Mouse (Mus musculus): ENCODE measurements around the gene Smg6. TPM values are rescaled to one million over a fixed set of nuclear protein-coding genes. Genes with fewer than 3 reads are reported as not detected.
A peak's percentile ranks its signal among the peaks of the same experiment; 100 is the strongest.

The Smg6 gene
- polyA plus RNA-seq, 1 experiment from 2014 or later: 15.8 TPM

GRCm38 (mm10) chr11:75155985-75156384 is 230.4 kb downstream of the Smg6 start:
- Histone ChIP-seq H3K4me1 (ENCODE audit: control insufficient read depth, insufficient read depth, low read length) (peaks cover 41% of the 10 kb centered on the region), H3K9me3 (replicated peaks; ENCODE audit: control insufficient read depth, low read length) (no peaks in the 10 kb centered on the region), H3K9ac (ENCODE audit: low read length) (0 out of 2 replicates have a peak overlapping the region, but pooled peaks have one; percentile 37), H3K36me3 (ENCODE audit: control insufficient read depth, insufficient read depth, low read length) (no peaks in the 10 kb centered on the region), H3K4me3 (replicated peaks; ENCODE audit: low read length) (no peak overlapping the region), H3K27me3 (ENCODE audit: control insufficient read depth, insufficient read depth, low read length) (no peaks in the 10 kb centered on the region), H3K4me2 (ENCODE audit: low read depth, low read length) (no peak overlapping the region), H3K27ac (ENCODE audit: low read length) (peak overlapping the region; percentile 81)
- ATAC-seq (ENCODE audit: insufficient read depth, low FRiP score): no peak
- WGBS: 37% methylated on average over 6 of the region's 6 CpGs

DNA sequence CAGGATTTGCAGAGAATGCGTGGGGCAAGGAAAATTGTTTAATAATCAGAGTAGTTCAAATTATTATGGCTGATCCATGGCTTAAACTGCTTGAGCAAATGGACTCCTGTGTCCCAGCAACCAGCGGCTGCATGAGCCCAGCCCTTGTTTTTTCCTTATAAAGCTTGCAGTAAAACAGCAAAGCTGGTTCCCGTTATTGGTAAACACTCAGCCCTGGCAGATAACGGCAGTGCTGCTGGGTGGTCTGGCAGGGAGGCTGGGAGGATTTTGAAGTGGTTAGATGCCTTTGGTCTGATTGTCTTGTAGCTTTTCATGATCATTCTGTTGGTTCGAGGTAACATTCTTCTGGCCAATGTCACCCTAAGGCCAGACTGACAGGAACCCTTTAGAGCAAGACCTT is 230.8 kb downstream of the Smg6 start:
- no peak for ATAC-seq (ENCODE audit: insufficient read depth, low FRiP score)
- Histone ChIP-seq H3K27ac (ENCODE audit: low read length) (peak overlapping the region; percentile 81), H3K9me3 (replicated peaks; ENCODE audit: control insufficient read depth, low read length) (no peaks in the 10 kb centered on the region), H3K9ac (ENCODE audit: low read length) (0 out of 2 replicates have a peak overlapping the region, but pooled peaks have one; percentile 37), H3K4me1 (ENCODE audit: control insufficient read depth, insufficient read depth, low read length) (peaks cover 43% of the 10 kb centered on the region), H3K4me2 (ENCODE audit: low read depth, low read length) (no peak overlapping the region), H3K36me3 (ENCODE audit: control insufficient read depth, insufficient read depth, low read length) (no peaks in the 10 kb centered on the region), H3K27me3 (ENCODE audit: control insufficient read depth, insufficient read depth, low read length) (no peaks in the 10 kb centered on the region), H3K4me3 (replicated peaks; ENCODE audit: low read length) (no peak overlapping the region)
- WGBS: 36% methylated on average over 5 of the region's 5 CpGs

- Histone ChIP-seq H3K27ac (ENCODE audit: low read length) (peak overlapping the region; percentile 81), H3K4me2 (ENCODE audit: low read depth, low read length) (no peak overlapping the region), H3K27me3 (ENCODE audit: control insufficient read depth, insufficient read depth, low read length) (no peaks in the 10 kb centered on the region), H3K9me3 (replicated peaks; ENCODE audit: control insufficient read depth, low read length) (no peaks in the 10 kb centered on the region), H3K36me3 (ENCODE audit: control insufficient read depth, insufficient read depth, low read length) (no peaks in the 10 kb centered on the region), H3K4me1 (ENCODE audit: control insufficient read depth, insufficient read depth, low read length) (peaks cover 49% of the 10 kb centered on the region), H3K4me3 (replicated peaks; ENCODE audit: low read length) (no peak overlapping the region), H3K9ac (ENCODE audit: low read length) (peak overlapping the region; percentile 11; the same call in 1 of the 2 replicates)
- no peak for ATAC-seq (ENCODE audit: insufficient read depth, low FRiP score)
- 43% methylated on average over 4 of the region's 4 CpGs for WGBS
These were observed 231.4 kb downstream of the Smg6 start for GRCm38 (mm10) chr11:75157037-75157436.

DNA sequence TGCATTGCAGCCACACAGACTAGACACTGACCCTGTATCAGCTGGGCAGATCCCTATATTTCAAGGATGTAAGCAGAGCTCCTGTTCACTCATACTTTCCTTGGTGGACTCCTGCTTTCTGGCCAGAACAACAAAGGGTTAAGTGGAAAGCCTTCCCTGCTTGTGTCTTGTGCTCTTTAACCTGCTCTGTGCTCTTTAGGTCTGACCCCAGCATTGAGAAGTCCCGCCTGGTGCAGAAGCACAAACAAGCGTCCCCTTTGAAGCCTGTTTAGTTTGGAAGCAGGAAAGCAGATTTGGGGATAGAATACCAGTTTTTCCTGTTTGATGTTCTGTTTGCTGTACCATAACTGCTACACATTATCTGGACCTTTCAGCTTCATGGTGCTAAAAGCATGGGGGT is 232.3 kb downstream of the Smg6 start:
- Histone ChIP-seq H3K4me3 (replicated peaks; ENCODE audit: low read length) (no peak overlapping the region), H3K27ac (ENCODE audit: low read length) (peak overlapping the region; percentile 81), H3K9ac (ENCODE audit: low read length) (peak overlapping the region; percentile 3; the same call in 1 of the 2 replicates), H3K27me3 (ENCODE audit: control insufficient read depth, insufficient read depth, low read length) (no peaks in the 10 kb centered on the region), H3K4me1 (ENCODE audit: control insufficient read depth, insufficient read depth, low read length) (peaks cover 51% of the 10 kb centered on the region), H3K9me3 (replicated peaks; ENCODE audit: control insufficient read depth, low read length) (no peaks in the 10 kb centered on the region), H3K36me3 (ENCODE audit: control insufficient read depth, insufficient read depth, low read length) (peaks cover 4% of the 10 kb centered on the region; the same call in 1 of the 2 replicates), H3K4me2 (ENCODE audit: low read depth, low read length) (no peak overlapping the region)
- WGBS: 31% methylated on average over 2 of the region's 2 CpGs
- no peak for ATAC-seq (ENCODE audit: insufficient read depth, low FRiP score)

GRCm38 (mm10) chr11:75158432-75158831 is 232.8 kb downstream of the Smg6 start:
- H3K27ac ChIP-seq (ENCODE audit: low read length): peak overlapping the region; percentile 81
- H3K4me2 ChIP-seq (ENCODE audit: low read depth, low read length): no peak overlapping the region
- WGBS: 81% methylated on average over 14 of the region's 14 CpGs
- ATAC-seq (ENCODE audit: insufficient read depth, low FRiP score): no peak
- H3K9me3 ChIP-seq (replicated peaks; ENCODE audit: control insufficient read depth, low read length): no peaks in the 10 kb centered on the region
- peaks cover 5% of the 10 kb centered on the region; the same call in 1 of the 2 replicates for H3K36me3 ChIP-seq (ENCODE audit: control insufficient read depth, insufficient read depth, low read length)
- H3K4me3 ChIP-seq (replicated peaks; ENCODE audit: low read length): no peak overlapping the region
- H3K27me3 ChIP-seq (ENCODE audit: control insufficient read depth, insufficient read depth, low read length): no peaks in the 10 kb centered on the region
- peaks cover 53% of the 10 kb centered on the region for H3K4me1 ChIP-seq (ENCODE audit: control insufficient read depth, insufficient read depth, low read length)
- no peak overlapping the region for H3K9ac ChIP-seq (ENCODE audit: low read length)

- H3K4me3 ChIP-seq (replicated peaks; ENCODE audit: low read length): no peak overlapping the region
- H3K4me1 ChIP-seq (ENCODE audit: control insufficient read depth, insufficient read depth, low read length): peaks cover 64% of the 10 kb centered on the region
- H3K27me3 ChIP-seq (ENCODE audit: control insufficient read depth, insufficient read depth, low read length): no peaks in the 10 kb centered on the region
- H3K9me3 ChIP-seq (replicated peaks; ENCODE audit: control insufficient read depth, low read length): no peaks in the 10 kb centered on the region
- WGBS: 54% methylated on average over 2 of the region's 2 CpGs
- no peak for ATAC-seq (ENCODE audit: insufficient read depth, low FRiP score)
- H3K36me3 ChIP-seq (ENCODE audit: control insufficient read depth, insufficient read depth, low read length): peaks cover 5% of the 10 kb centered on the region; the same call in 1 of the 2 replicates
- H3K27ac ChIP-seq (ENCODE audit: low read length): peak overlapping the region; percentile 81; the same call in 1 of the 2 replicates
- H3K9ac ChIP-seq (ENCODE audit: low read length): no peak overlapping the region
- H3K4me2 ChIP-seq (ENCODE audit: low read depth, low read length): no peak overlapping the region
These were observed 233.9 kb downstream of the Smg6 start for GRCm38 (mm10) chr11:75159564-75159963.

- Histone ChIP-seq H3K4me3 (replicated peaks; ENCODE audit: low read length) (no peak overlapping the region), H3K27ac (ENCODE audit: low read length) (peak overlapping the region; percentile 94), H3K9ac (ENCODE audit: low read length) (no peak overlapping the region), H3K4me1 (ENCODE audit: control insufficient read depth, insufficient read depth, low read length) (peaks cover 72% of the 10 kb centered on the region), H3K9me3 (replicated peaks; ENCODE audit: control insufficient read depth, low read length) (no peaks in the 10 kb centered on the region), H3K36me3 (ENCODE audit: control insufficient read depth, insufficient read depth, low read length) (peaks cover 5% of the 10 kb centered on the region; the same call in 1 of the 2 replicates), H3K27me3 (ENCODE audit: control insufficient read depth, insufficient read depth, low read length) (peaks cover 5% of the 10 kb centered on the region), H3K4me2 (ENCODE audit: low read depth, low read length) (no peak overlapping the region)
- WGBS: 40% methylated on average over 7 of the region's 7 CpGs
- no peak; the same call in none of the 2 replicates for ATAC-seq (ENCODE audit: insufficient read depth, low FRiP score)
These were observed 235.3 kb downstream of the Smg6 start for GRCm38 (mm10) chr11:75160954-75161353.

DNA sequence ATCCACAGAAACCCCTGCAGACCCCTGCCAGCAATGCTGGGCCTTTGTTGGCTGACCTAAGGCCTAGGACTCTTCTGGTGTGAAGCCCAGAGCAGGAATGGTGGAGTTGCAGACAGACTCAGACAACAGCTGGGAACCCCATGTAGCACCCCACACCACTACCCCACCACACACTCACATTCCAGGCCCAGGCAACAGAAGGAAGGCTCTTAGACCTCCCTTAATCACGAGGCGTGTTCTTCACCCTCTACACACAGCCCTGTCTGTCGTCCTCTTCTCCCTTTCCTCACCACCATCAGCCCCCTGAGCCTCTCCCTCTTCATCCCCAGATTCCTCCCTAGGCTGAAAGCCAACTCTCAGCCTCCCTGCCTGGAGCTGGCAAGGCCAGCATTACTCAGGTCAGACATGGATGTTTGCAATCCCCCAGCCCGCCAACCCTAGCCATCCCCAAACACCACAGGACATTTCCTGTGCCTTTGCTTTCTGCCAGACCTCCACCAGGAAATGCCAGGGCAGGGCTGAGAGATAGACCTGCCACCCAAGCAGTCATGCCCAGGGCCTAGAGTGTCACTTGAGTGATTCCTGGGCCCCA is 235.9 kb downstream of the Smg6 start:
- H3K27ac ChIP-seq (ENCODE audit: low read length): peak overlapping the region; percentile 94
- peaks cover 5% of the 10 kb centered on the region; the same call in 1 of the 2 replicates for H3K36me3 ChIP-seq (ENCODE audit: control insufficient read depth, insufficient read depth, low read length)
- no peaks in the 10 kb centered on the region for H3K9me3 ChIP-seq (replicated peaks; ENCODE audit: control insufficient read depth, low read length)
- H3K4me1 ChIP-seq (ENCODE audit: control insufficient read depth, insufficient read depth, low read length): peaks cover 70% of the 10 kb centered on the region
- WGBS: 28% methylated on average over 4 of the region's 4 CpGs
- H3K9ac ChIP-seq (ENCODE audit: low read length): peak overlapping the region; percentile 52
- H3K4me3 ChIP-seq (replicated peaks; ENCODE audit: low read length): no peak overlapping the region
- peak; percentile 59 for ATAC-seq (ENCODE audit: insufficient read depth, low FRiP score)
- H3K4me2 ChIP-seq (ENCODE audit: low read depth, low read length): no peak overlapping the region
- H3K27me3 ChIP-seq (ENCODE audit: control insufficient read depth, insufficient read depth, low read length): peaks cover 7% of the 10 kb centered on the region

- Histone ChIP-seq H3K27ac (ENCODE audit: low read length) (peak overlapping the region; percentile 94), H3K36me3 (ENCODE audit: control insufficient read depth, insufficient read depth, low read length) (peaks cover 5% of the 10 kb centered on the region; the same call in 1 of the 2 replicates), H3K27me3 (ENCODE audit: control insufficient read depth, insufficient read depth, low read length) (peaks cover 10% of the 10 kb centered on the region), H3K9ac (ENCODE audit: low read length) (peak overlapping the region; percentile 86), H3K4me2 (ENCODE audit: low read depth, low read length) (no peak overlapping the region), H3K4me3 (replicated peaks; ENCODE audit: low read length) (no peak overlapping the region), H3K9me3 (replicated peaks; ENCODE audit: control insufficient read depth, low read length) (no peaks in the 10 kb centered on the region), H3K4me1 (ENCODE audit: control insufficient read depth, insufficient read depth, low read length) (peaks cover 65% of the 10 kb centered on the region)
- no peak for ATAC-seq (ENCODE audit: insufficient read depth, low FRiP score)
- WGBS: 80% methylated on average over 12 of the region's 12 CpGs
These were observed 237.0 kb downstream of the Smg6 start for GRCm38 (mm10) chr11:75162591-75163080.
